In genomic region chr11:121542471-121542870, GRCm38 (mm10) we compare ENCODE assay signal across 14 mouse cellular contexts. TPM values are rescaled to one million over a fixed set of nuclear protein-coding genes. Genes with fewer than 3 reads are reported as not detected.
"Had no signal": no experiment of that assay in that cellular context is flagged by ENCODE, and none has a peak within 500 bp of the region (broad histone marks: within the 10 kb centered on the region; RNA-seq: fewer than 3 reads in every experiment).

No protein-coding gene starts in this region.

- H3K4me2 ChIP-seq: kidney, embryonic 15.5 days; neural tube, embryonic 15.5 days had no signal

- H3K9me3 ChIP-seq: kidney, embryonic 15.5 days; limb, embryonic 10.5 days; midbrain, embryonic 10.5 days; neural tube, embryonic 15.5 days had no signal

- H3K36me3 ChIP-seq: kidney, embryonic 15.5 days had no signal

- H3K27ac ChIP-seq: limb, embryonic 10.5 days; midbrain, embryonic 10.5 days; neural tube, embryonic 15.5 days had no signal

- H3K4me1 ChIP-seq: midbrain, embryonic 10.5 days; neural tube, embryonic 15.5 days had no signal

- ATAC-seq: lung, postnatal 0 days had no signal

- H3K27me3 ChIP-seq: kidney, embryonic 15.5 days; neural tube, embryonic 15.5 days had no signal

- H3K4me3 ChIP-seq: kidney, embryonic 15.5 days; limb, embryonic 10.5 days; midbrain, embryonic 10.5 days; myocyte; neural tube, embryonic 15.5 days had no signal

- DNase-seq: kidney, postnatal 14 days; lung, adult 18-20 months; lung, postnatal 36 days; midbrain, embryonic 14.5 days; thymus, adult 18-20 months; thymus, postnatal 14 days had no signal

- H3K9ac ChIP-seq: kidney, embryonic 15.5 days; neural tube, embryonic 15.5 days had no signal

RNA-seq across cellular contexts. Expression of gene Zfp750, which starts 23.3 kb away (rescaled TPM):
- total RNA-seq: left cerebral cortex, adult 18-20 months; left cerebral cortex, postnatal 14 days had no signal
